Mouse (Mus musculus): ENCODE measurements around the gene Gmppb. TPM values are rescaled to one million over a fixed set of nuclear protein-coding genes. Genes with fewer than 3 reads are reported as not detected.

The Gmppb gene
- total RNA-seq, 4 experiments from 2014 or later, result 13.9 to 17.6 (median 14.8) TPM

DNA sequence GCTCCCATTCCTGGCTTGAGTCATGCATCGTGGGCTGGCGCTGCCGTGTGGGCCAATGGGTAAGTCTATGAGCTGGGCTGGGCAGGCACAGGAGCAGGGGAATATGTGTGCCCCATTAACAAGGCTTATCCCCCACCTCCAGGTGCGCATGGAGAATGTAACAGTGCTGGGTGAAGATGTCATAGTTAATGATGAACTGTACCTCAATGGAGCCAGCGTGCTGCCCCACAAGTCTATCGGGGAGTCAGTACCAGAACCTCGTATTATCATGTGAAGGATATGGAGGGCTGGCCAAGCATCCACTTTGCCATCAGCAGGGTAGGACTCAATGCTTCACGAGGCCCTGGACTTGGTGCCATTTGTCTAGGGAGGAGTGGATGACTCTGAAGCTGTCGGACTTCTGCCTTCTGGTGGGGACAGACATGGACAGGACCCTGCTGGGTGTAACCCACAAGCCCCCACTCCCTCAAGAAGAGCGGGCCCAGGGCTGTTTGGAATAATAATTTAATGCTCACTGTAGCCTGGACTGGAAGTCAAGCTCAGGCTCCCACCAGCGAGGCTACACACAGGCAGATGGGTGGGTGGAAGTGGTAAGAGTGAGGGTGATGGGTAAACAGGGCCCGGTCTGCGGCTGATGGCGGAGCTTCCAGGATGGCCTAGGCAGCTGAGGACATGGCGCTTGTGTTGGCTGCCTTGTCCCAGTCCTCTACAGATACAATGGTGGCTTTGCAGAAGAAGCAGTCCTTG lies 2.3 kb downstream of the Gmppb start:
- no peak for DNase-seq (ENCODE audit: low spot score in 2 of 2)

DNA sequence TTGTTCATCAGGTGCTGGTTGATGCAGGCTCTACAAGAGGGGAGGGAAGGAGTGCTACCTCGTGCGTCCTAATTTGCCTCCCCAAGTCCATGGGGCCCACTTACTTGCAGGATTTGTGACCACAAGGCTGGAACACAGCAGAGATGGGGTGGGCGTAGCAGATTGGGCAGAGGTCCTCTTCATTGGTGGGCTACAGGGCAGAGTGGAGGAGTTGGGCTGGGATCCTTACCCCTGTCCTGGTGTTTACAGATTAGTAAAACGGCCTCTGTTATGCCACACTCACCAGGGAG lies 2.8 kb downstream of the Gmppb start:
- no peak for DNase-seq (ENCODE audit: low spot score in 2 of 2)

- no peak for DNase-seq (ENCODE audit: low spot score in 2 of 2)
Observed at GRCm38 (mm10) chr9:108052411-108052810, 3.4 kb downstream of the Gmppb start.

DNA sequence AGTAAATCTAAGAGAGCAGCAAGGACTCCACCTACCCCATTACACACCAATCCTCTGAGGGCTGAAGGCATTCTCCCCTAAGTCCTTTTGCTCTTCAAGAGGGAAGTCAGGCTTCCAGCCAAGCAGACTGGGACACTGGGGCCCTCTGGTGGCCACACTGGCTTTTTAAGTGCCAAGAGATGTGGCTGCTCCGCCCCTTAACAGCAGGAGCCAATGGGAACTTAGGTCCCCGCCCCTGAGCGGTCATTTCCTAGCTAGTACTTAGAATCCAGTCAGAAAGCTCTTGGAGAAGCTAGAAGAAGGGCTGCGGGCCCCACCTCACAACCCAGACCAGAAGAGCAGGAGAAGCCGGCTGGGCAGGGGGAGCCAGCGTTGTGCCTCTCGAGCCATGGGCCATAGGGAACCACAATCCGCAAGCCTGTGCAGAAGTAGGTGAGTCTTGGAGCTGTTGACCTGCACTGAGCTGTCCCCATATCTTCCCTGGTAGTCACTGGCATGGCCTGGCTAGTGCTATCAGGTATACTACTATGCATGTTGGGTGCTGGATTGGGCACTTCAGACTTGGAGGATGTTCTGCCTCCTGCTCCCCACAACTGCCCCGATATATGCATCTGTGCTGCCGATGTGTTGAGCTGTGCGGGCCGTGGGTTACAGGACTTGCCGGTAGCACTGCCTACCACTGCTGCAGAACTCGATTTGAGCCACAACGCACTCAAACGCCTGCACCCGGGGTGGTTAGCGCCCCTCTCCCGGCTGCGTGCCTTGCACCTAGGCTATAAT lies 4.0 kb downstream of the Gmppb start, which contains the start of gene Amigo3:
Gene Amigo3 (plus strand): TSS at position 275 of the 780 bp plus-strand sequence.
- peak; percentile 92 to 98 for DNase-seq (ENCODE audit: low spot score in 2 of 2)

DNA sequence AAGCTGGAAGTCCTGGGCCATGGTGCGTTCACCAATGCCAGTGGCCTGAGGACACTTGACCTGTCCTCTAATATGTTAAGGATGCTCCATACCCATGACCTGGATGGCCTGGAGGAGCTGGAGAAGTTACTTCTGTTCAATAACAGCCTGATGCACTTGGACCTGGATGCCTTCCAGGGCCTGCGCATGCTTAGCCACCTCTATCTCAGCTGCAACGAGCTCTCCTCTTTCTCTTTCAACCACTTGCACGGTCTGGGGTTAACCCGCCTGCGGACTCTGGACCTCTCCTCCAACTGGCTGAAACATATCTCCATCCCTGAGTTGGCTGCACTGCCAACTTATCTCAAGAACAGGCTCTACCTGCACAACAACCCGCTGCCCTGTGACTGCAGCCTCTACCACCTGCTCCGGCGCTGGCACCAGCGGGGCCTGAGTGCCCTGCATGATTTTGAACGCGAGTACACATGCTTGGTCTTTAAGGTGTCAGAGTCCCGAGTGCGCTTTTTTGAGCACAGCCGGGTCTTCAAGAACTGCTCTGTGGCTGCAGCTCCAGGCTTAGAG lies 4.7 kb downstream of the Gmppb start:
- DNase-seq (ENCODE audit: low spot score in 2 of 2), result no peak

- DNase-seq (ENCODE audit: low spot score in 2 of 2), result no peak
Observed at GRCm38 (mm10) chr9:108054331-108055040, 5.4 kb downstream of the Gmppb start.

DNA sequence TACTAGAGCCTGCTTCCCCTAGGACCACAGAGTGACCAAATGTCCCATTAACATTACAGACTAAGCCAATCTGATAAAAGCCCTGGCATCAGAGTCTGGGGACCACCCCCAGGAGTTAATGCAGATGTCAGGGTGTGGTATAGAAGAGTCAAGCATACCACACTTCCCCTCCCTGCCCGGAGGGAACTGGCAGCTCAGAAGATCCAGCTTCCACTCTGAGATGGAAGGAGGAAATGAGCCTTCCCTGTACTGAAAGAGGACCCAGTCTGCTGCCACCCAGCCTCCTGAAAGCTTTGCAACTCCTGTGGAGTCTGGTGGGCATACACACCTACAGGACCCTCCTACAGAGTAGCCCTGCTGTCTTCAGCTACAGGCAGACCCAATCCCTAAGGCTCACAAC lies 6.0 kb downstream of the Gmppb start:
- DNase-seq (ENCODE audit: low spot score in 2 of 2), result no peak

DNA sequence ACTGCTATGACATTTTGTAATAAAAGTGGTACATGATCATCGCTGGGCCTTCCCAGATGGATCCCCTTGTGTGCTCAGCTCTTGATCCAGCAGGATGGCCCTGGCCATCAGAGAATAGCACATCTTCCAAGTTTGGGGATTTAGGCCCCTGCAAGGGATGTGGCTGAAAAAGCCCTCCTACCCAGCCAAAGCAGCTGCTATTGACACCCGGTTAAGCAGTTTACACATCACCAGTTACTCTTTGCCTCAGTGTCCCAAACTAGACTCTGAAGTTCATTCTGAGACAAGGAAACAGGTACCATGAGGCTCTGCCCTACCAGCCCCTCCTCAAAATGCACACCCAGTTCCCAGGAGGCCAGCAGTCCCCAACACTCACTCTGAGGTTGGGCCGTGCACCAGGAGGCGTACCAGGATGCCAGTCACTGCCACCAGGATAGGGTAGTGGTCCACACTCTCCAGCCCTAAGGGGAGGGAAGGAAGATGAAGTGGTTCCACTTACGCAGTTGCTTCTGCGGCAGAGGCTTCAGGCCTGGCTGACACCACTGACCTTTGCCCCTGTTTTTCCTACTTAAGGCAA lies 6.7 kb downstream of the Gmppb start:
- no peak for DNase-seq (ENCODE audit: low spot score in 2 of 2)

DNA sequence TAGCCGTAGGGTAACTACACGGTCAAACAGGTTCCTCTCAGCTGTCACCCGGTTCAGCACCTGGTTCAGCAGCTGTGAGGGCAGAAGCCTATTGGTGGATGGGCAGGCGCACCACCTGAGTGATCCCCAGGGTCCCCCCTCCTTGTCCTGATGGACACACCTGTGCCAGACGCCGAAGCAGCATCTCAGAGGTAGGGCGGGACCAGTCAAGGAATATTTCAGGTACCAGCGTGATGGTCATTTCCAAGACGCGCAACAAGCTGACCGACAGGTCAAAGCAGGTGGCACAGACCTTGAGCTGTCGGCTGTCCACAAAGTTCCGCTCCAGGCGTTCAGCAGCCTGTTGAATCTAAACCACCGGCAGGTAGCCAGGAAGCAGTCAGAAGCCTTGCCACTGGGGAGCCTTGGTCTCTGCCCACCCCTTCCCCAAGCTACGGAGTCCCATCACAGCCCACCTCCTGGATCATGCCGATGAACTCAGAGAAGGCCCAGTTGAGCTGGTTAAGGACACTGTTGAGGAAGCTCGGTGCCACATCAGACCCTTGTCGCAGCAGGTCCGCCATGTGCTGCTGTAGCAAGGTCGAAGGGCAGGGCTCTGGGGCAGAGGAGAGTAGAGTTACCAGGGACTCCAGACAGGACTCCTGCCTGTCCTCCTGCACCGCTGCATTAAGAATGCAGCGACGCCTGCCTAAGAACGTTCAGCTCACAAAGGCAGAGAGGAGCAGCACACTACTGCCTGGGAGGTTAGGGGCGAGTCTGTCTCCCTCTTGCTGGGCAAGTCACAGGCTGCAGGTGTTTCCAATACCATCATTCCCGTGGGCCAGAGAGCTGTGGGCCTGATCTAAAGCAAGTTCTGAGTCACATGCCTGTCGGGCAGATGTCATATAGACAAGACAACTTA lies 7.6 kb downstream of the Gmppb start:
- no peak for DNase-seq (ENCODE audit: low spot score in 2 of 2)

- no peak for DNase-seq (ENCODE audit: low spot score in 2 of 2)
Observed at GRCm38 (mm10) chr9:108057262-108057562, 8.2 kb downstream of the Gmppb start.

- DNase-seq (ENCODE audit: low spot score in 2 of 2), result no peak
Observed at GRCm38 (mm10) chr9:108058291-108058690, 9.2 kb downstream of the Gmppb start.

GRCm38 (mm10) chr9:108062142-108062541 lies 13.1 kb downstream of the Gmppb start:
- no peak for DNase-seq (ENCODE audit: low spot score in 2 of 2)

DNA sequence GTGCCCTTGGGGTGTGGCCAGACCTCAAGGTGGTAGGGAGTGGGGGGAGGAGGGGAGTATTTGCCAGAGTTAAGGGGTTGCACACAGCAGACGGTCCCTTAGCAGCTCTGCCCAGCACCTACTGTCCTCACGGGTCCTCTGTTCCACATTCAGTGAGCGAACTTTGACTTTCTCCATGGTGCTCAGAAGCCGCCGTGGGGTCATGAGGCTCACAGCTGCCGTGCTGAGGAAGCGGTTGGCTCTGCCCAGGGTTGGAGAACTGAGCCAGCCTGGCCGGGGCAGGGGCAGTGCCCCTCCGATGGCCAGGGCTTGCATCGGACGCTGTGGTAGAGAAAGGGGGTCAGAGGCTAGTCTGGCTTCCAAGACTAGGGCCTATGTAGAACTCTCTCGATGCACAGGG lies 14.3 kb downstream of the Gmppb start:
- no peak for DNase-seq (ENCODE audit: low spot score in 2 of 2)

DNA sequence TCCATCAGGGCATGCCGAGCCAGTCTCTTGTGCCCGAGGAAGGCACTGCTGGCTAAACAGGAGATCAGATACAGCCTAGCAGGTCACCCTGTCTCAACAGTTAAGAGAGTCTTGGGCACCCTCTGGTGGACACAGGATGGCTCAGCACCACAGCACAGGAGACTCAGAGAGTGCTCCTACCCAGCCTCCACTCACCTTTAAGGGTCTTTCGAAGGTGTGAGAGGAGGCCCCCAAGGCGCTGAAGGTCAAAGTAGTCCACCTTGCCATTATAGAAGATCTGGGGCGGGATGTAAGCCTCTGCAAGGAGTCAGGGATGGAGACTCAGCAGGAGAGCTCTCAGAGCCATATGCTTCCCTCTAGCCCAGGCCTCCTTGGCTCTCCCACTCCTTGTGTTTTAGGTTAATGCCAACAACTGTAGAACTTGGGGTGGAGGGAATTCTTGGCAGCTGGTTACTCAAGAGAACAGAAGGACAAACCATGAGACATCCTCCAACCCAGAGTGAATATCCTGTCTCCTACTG lies 16.5 kb downstream of the Gmppb start:
- DNase-seq (ENCODE audit: low spot score in 2 of 2), result no peak

- no peak for DNase-seq (ENCODE audit: low spot score in 2 of 2)
Observed at GRCm38 (mm10) chr9:108067199-108067598, 18.2 kb downstream of the Gmppb start.

GRCm38 (mm10) chr9:108067900-108068299 lies 18.9 kb downstream of the Gmppb start:
- DNase-seq (ENCODE audit: low spot score in 2 of 2), result peak in 1 of 2 experiments; percentile 68

DNA sequence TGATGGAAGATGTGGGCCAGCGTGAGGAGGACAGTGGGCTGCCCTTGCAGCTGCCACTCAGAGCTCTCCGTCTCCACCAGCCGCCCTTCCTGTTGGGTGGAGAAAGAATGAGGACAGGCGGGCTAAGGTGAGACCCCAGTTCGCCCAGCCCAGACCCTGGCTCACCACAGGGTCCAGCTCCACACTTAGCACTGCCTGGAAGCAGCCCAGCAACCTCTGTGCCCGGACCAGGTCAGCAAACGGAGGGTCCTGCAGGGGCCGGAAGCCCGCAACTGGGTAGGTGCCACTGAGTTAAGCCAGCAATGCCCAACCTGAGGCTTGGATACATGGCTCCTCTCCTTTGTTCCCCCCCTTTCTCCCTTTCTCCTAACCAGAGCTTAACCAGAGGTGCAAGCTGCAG lies 20.0 kb downstream of the Gmppb start:
- no peak for DNase-seq (ENCODE audit: low spot score in 2 of 2)

GRCm38 (mm10) chr9:108069529-108069928 lies 20.5 kb downstream of the Gmppb start:
- DNase-seq (ENCODE audit: low spot score in 2 of 2), result no peak

GRCm38 (mm10) chr9:108071801-108072200 lies 22.8 kb downstream of the Gmppb start:
- DNase-seq (ENCODE audit: low spot score in 2 of 2), result no peak

DNA sequence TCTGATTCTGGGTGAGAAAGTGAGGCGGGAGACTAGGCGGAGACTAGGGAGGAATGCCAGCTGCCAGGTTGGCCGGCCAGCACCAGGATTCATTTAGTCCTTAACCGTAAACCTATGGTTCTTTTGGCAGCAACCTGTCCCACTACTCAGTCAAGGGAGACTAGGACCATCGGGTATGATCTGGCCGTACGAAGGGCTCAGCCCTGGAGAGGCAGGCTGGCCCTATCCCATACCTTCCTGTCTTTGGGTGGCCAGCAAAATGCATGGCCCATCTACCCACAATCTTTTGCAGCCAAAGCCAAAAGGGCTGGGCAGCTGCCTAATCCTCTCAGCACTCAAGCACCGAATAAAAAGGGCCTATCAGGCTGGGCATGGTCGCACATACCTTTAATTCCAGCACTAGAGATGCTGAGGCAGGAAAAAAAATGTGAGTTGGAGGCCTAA lies 23.5 kb downstream of the Gmppb start:
- no peak for DNase-seq (ENCODE audit: low spot score in 2 of 2)

Measured in left cerebral cortex, adult 8-10 months (tissue).